Mouse (Mus musculus) lung, embryonic 14.5 days (tissue): ENCODE measurements around the gene Klhl30. TPM values are rescaled to one million over a fixed set of nuclear protein-coding genes. Genes with fewer than 3 reads are reported as not detected.

Experiments used
- ATAC-seq: fragments of 200-750 bp; cut with Nextera tagmentation; 2 replicates; pipeline ENCODE4 v1.8.0; 2017; ENCODE audit warnings: mild to moderate bottlenecking, moderate TSS enrichment, moderate library complexity; ENCODE audit not compliant: insufficient read depth
- DNase-seq: peaks from one replicate; pipeline ENCODE4 v3.0.0-alpha.2; 2015
- H3K27ac ChIP-seq: fragments of 300-500 bp; sonication (generic); 2 replicates; pipeline ENCODE4 v1.5.1; 2014; ENCODE audit warnings: low read depth, mild to moderate bottlenecking, moderate library complexity
- H3K27me3 ChIP-seq: fragments of 300-500 bp; sonication (generic); 2 replicates; pipeline ENCODE4 v1.6.1; 2014; ENCODE audit warnings: low read length, control low read depth; ENCODE audit not compliant: insufficient read depth
- H3K36me3 ChIP-seq: fragments of 300-500 bp; sonication (generic); 2 replicates; pipeline ENCODE4 v1.6.1; 2014; ENCODE audit warnings: control low read depth; ENCODE audit not compliant: insufficient read depth
- H3K4me1 ChIP-seq: fragments of 300-500 bp; sonication (generic); 2 replicates; pipeline ENCODE4 v1.6.1; 2014; ENCODE audit warnings: antibody characterized with exemption, control low read depth; ENCODE audit not compliant: insufficient read depth
- H3K4me2 ChIP-seq: fragments of 300-500 bp; sonication (generic); 2 replicates; pipeline ENCODE4 v1.6.1; 2014; ENCODE audit warnings: mild to moderate bottlenecking
- H3K4me3 ChIP-seq: fragments of 300-500 bp; sonication (generic); 2 replicates; pipeline ENCODE4 v1.5.1; 2014; ENCODE audit warnings: low read depth, low read length
- H3K9ac ChIP-seq: fragments of 300-500 bp; sonication (generic); 2 replicates; pipeline ENCODE4 v1.6.1; 2014
- H3K9me3 ChIP-seq: fragments of 300-500 bp; sonication (generic); 2 replicates; pipeline ENCODE4 v1.6.1; 2016; ENCODE audit warnings: low read depth, low read length, control low read depth
- CTCF ChIP-seq: IDR thresholded peaks from 2 replicates; pipeline ENCODE4 v1.5.1; 2016; ENCODE audit warnings: antibody characterized with exemption, low read depth
- WGBS: fragments of 180-500 bp; shearing (Covaris S2); extraction: QIAGEN DNeasy Blood & Tissue Kit; methylation state at CpG from one replicate; pipeline ENCODE4 v1.1.7; 2014; 5-methylcytosine and 5-hydroxymethylcytosine counted together
- polyA plus RNA-seq: library from polyadenylated mRNA; unstranded; fragments of >200 nt; fragmentation: Nextera tagmentation; extraction: Ambion mirVana; gene quantifications from 2 replicates; pipeline ENCODE4 v1.2.1, GENCODE M21; 2014

The Klhl30 gene
- polyA plus RNA-seq, 1 experiment from 2014 or later, result 0.08 TPM

DNA sequence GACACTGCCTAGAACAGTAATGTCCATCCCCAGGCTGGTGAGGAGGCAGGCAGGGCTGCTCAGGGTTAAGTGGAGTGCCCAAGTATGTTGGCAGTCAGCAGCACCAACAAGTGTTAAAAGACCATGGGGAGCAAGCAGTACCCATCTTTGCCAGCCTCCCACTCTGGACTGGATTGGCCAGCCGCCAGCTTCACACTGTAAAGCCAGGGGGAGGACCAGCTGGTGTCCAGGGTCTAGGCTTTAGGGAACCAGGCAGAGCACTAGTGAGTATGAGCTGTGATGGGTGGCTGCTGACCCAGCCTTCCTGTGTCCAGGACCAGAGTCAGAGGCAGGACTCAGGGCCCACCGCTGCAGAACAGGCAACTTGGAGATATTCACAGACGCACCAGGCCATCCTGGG is 6.8 kb upstream of the Klhl30 start:
- Histone ChIP-seq H3K9ac (no peak overlapping the region), H3K9me3 (no peaks in the 10 kb centered on the region), H3K4me2 (no peak overlapping the region), H3K27ac (no peak overlapping the region), H3K4me1 (peaks cover 5% of the 10 kb centered on the region; the same call in 1 of the 2 replicates), H3K36me3 (no peaks in the 10 kb centered on the region), H3K4me3 (no peak overlapping the region), H3K27me3 (peaks cover 41% of the 10 kb centered on the region)
- DNase-seq, result peak; percentile 26
- WGBS, result 75% methylated on average over 3 of the region's 3 CpGs
- TF ChIP-seq CTCF, result no peak
- ATAC-seq, result no peak

GRCm38 (mm10) chr1:91344921-91345685 is 5.7 kb upstream of the Klhl30 start:
- Histone ChIP-seq H3K27me3 (peaks cover 41% of the 10 kb centered on the region), H3K9me3 (no peaks in the 10 kb centered on the region), H3K36me3 (no peaks in the 10 kb centered on the region), H3K4me2 (peak overlapping the region; percentile 51), H3K4me1 (peaks cover 5% of the 10 kb centered on the region; the same call in 1 of the 2 replicates), H3K9ac (no peak overlapping the region), H3K4me3 (peak overlapping the region; percentile 24), H3K27ac (no peak overlapping the region)
- ATAC-seq, result peak; percentile 35; the same call in 1 of the 2 replicates
- TF ChIP-seq CTCF, result peak; percentile 32
- 5% methylated on average over 67 of the region's 68 CpGs for WGBS
- peak; percentile 52 for DNase-seq

- peaks cover 41% of the 10 kb centered on the region for H3K27me3 ChIP-seq
- H3K27ac ChIP-seq, result no peak overlapping the region
- no peaks in the 10 kb centered on the region for H3K36me3 ChIP-seq
- peaks cover 5% of the 10 kb centered on the region; the same call in 1 of the 2 replicates for H3K4me1 ChIP-seq
- no peak overlapping the region for H3K4me2 ChIP-seq
- 34% methylated on average over 3 of the region's 3 CpGs for WGBS
- peak; percentile 50; the same call in 1 of the 2 replicates for ATAC-seq
- peak; percentile 94 for TF ChIP-seq CTCF
- no peak overlapping the region for H3K9ac ChIP-seq
- H3K9me3 ChIP-seq, result no peaks in the 10 kb centered on the region
- no peak overlapping the region for H3K4me3 ChIP-seq
- DNase-seq, result peak; percentile 86
Observed at GRCm38 (mm10) chr1:91346892-91347291, 3.9 kb upstream of the Klhl30 start.

DNA sequence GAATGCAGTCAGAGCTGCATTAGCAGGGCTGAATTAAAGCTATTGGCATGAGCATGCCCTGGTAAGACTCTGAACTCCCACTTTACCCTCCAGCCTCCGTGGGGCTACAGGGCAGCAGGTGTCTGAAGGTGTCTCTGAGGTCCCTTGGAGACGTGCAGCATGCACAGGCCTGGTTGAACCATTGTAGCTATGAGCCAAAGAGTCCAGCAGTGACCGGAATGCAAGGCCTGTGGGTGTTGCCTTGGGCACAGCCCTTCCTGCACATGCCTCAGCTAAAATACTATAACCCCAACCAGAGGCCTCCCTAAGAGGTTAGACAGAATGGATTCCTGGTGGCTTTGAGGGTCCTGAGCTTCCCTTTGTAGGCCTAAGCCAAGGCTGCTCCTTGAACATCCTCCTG is 433 bp downstream of the Klhl30 start:
- DNase-seq, result no peak
- no peaks in the 10 kb centered on the region for H3K4me1 ChIP-seq
- no peak for TF ChIP-seq CTCF
- H3K36me3 ChIP-seq, result no peaks in the 10 kb centered on the region
- no peak overlapping the region for H3K9ac ChIP-seq
- H3K27me3 ChIP-seq, result peaks cover 6% of the 10 kb centered on the region
- WGBS, result 70% methylated on average over 3 of the region's 3 CpGs
- no peak overlapping the region for H3K4me2 ChIP-seq
- no peaks in the 10 kb centered on the region for H3K9me3 ChIP-seq
- H3K27ac ChIP-seq, result no peak overlapping the region
- no peak for ATAC-seq
- H3K4me3 ChIP-seq, result no peak overlapping the region

DNA sequence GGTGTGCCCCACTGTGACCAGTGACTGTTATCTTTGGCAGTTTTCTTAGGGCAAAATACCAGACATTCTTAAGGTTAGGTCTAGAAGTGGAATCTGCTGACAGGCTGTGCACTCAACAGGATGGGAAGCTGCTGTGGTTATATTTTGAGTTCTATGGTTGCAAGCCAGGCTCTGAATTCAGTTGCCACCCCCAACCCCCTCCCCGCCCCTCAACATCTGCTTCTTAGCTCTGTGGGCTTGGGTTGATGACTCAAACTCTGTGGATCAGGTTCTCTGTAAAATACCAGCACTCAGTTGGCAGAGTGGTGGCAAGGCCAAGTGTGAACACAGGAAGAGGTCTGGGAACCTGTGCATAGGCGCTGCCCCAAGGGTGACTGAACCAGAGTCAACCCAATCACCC is 1.5 kb downstream of the Klhl30 start:
- 93% methylated on average over 2 of the region's 2 CpGs for WGBS
- no peak for DNase-seq
- no peak overlapping the region for H3K4me3 ChIP-seq

DNA sequence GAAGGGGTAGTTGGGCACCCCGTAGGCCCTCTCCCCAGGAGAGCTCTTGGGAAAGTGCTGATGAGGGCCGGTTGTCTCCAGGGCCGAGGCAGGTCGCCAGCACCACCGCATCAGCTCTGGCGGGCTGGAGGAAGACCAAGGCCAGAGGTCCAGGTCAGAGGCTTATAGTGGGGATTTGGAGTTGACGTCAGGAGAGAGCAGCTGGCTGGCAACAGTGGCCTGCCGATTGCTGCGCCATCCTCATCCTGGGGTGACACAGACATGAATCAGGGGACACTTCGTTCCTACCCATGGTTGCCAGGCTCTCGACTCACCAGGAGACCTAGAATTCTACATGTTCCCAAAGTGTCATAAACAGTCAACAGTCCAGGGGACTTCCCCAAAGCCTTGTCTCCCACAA is 5.3 kb downstream of the Klhl30 start:
- Histone ChIP-seq H3K27me3 (no peaks in the 10 kb centered on the region), H3K36me3 (no peaks in the 10 kb centered on the region), H3K27ac (no peak overlapping the region), H3K4me3 (no peak overlapping the region), H3K9me3 (no peaks in the 10 kb centered on the region), H3K4me2 (no peak overlapping the region), H3K4me1 (no peaks in the 10 kb centered on the region), H3K9ac (no peak overlapping the region)
- ATAC-seq (no peak), DNase-seq (no peak)
- TF ChIP-seq CTCF, result no peak
- 71% methylated on average over 11 of the region's 11 CpGs for WGBS

More for the DNA sequence above, 1.5 kb downstream of the Klhl30 start:
- no peak for ATAC-seq
- H3K4me1 ChIP-seq, result no peaks in the 10 kb centered on the region
- no peak overlapping the region for H3K4me2 ChIP-seq
- H3K27me3 ChIP-seq, result no peaks in the 10 kb centered on the region
- no peak for TF ChIP-seq CTCF
- H3K27ac ChIP-seq, result no peak overlapping the region
- H3K9ac ChIP-seq, result no peak overlapping the region
- no peaks in the 10 kb centered on the region for H3K9me3 ChIP-seq
- H3K36me3 ChIP-seq, result no peaks in the 10 kb centered on the region

- Histone ChIP-seq H3K4me1 (no peaks in the 10 kb centered on the region), H3K27ac (no peak overlapping the region), H3K9me3 (peaks cover 5% of the 10 kb centered on the region; the same call in 1 of the 2 replicates), H3K36me3 (no peaks in the 10 kb centered on the region), H3K27me3 (0 out of 2 replicates have a peak, but pooled peaks cover 5% of the 10 kb centered on the region), H3K4me2 (no peak overlapping the region), H3K4me3 (no peak overlapping the region), H3K9ac (no peak overlapping the region)
- no peak for TF ChIP-seq CTCF
- no peak for DNase-seq
- WGBS, result 64% methylated on average over 5 of the region's 5 CpGs
- ATAC-seq, result no peak
Observed at GRCm38 (mm10) chr1:91362113-91362512, 11.3 kb downstream of the Klhl30 start.
